Mouse (Mus musculus): ENCODE results near the gene Rps25. TPM values are rescaled to one million over a fixed set of nuclear protein-coding genes. Genes with fewer than 3 reads are reported as not detected.
"Not testable (repeated sequence)": the region's sequence is repeated elsewhere in the genome, so short reads cannot be mapped to it uniquely, and the experiment has no call there.

The Rps25 gene
- polyA plus RNA-seq, 1 experiment = 144 TPM

GRCm38 (mm10) chr9:44420280-44420898 is 13.4 kb downstream of the Rps25 start:
- Histone ChIP-seq H3K4me3 (ENCODE audit: extremely low read depth, insufficient read depth, insufficient read length) (no peak overlapping the region), H3K27ac (ENCODE audit: insufficient read depth, low read length) (no peak overlapping the region), H3K36me3 (ENCODE audit: control insufficient read depth, insufficient read depth, low read length) (no peaks in the 10 kb centered on the region), H3K4me1 (ENCODE audit: control insufficient read depth, insufficient read depth, insufficient read length) (peaks cover 7% of the 10 kb centered on the region; the same call in 1 of the 2 replicates), H3K27me3 (ENCODE audit: control insufficient read depth, insufficient read depth, low read length) (no peaks in the 10 kb centered on the region)
- DNase-seq (ENCODE audit: low read depth in 1 of 2, low spot score in 2 of 2) = no peak
- TF ChIP-seq CTCF (IDR thresholded peaks at IDR 0.05; ENCODE audit: extremely low read depth, insufficient read depth, insufficient read length, insufficient replicate concordance) (no peak), POLR2A (IDR thresholded peaks at IDR 0.05; ENCODE audit: low read depth, low read length) (no peak)
- 51% methylated on average over 5 of the region's 5 CpGs for WGBS

- no peak overlapping the region for H3K27ac ChIP-seq (ENCODE audit: insufficient read depth, low read length)
- no peak overlapping the region for H3K4me3 ChIP-seq (ENCODE audit: extremely low read depth, insufficient read depth, insufficient read length)
- no peaks in the 10 kb centered on the region for H3K36me3 ChIP-seq (ENCODE audit: control insufficient read depth, insufficient read depth, low read length)
- TF ChIP-seq POLR2A (IDR thresholded peaks at IDR 0.05; ENCODE audit: low read depth, low read length) (no peak), CTCF (IDR thresholded peaks at IDR 0.05; ENCODE audit: extremely low read depth, insufficient read depth, insufficient read length, insufficient replicate concordance) (no peak)
- DNase-seq (ENCODE audit: low read depth in 1 of 2, low spot score in 2 of 2) = no peak
- no peaks in the 10 kb centered on the region for H3K27me3 ChIP-seq (ENCODE audit: control insufficient read depth, insufficient read depth, low read length)
- WGBS = 80% methylated on average over 4 of the region's 4 CpGs
- H3K4me1 ChIP-seq (ENCODE audit: control insufficient read depth, insufficient read depth, insufficient read length) = no peaks in the 10 kb centered on the region; the same call in 1 of the 2 replicates
Measured at GRCm38 (mm10) chr9:44423576-44423975, 16.6 kb downstream of the Rps25 start.

- Histone ChIP-seq H3K4me1 (ENCODE audit: control insufficient read depth, insufficient read depth, insufficient read length) (peaks cover 10% of the 10 kb centered on the region), H3K36me3 (ENCODE audit: control insufficient read depth, insufficient read depth, low read length) (no peaks in the 10 kb centered on the region), H3K4me3 (ENCODE audit: extremely low read depth, insufficient read depth, insufficient read length) (no peak overlapping the region), H3K27me3 (ENCODE audit: control insufficient read depth, insufficient read depth, low read length) (no peaks in the 10 kb centered on the region), H3K27ac (ENCODE audit: insufficient read depth, low read length) (no peak overlapping the region)
- no peak for DNase-seq (ENCODE audit: low read depth in 1 of 2, low spot score in 2 of 2)
- TF ChIP-seq POLR2A (IDR thresholded peaks at IDR 0.05; ENCODE audit: low read depth, low read length) = no peak
- TF ChIP-seq CTCF (IDR thresholded peaks at IDR 0.05; ENCODE audit: extremely low read depth, insufficient read depth, insufficient read length, insufficient replicate concordance) = no peak
- 60% methylated on average over 5 of the region's 5 CpGs for WGBS
Measured at GRCm38 (mm10) chr9:44432577-44433185, 25.7 kb downstream of the Rps25 start.

DNA sequence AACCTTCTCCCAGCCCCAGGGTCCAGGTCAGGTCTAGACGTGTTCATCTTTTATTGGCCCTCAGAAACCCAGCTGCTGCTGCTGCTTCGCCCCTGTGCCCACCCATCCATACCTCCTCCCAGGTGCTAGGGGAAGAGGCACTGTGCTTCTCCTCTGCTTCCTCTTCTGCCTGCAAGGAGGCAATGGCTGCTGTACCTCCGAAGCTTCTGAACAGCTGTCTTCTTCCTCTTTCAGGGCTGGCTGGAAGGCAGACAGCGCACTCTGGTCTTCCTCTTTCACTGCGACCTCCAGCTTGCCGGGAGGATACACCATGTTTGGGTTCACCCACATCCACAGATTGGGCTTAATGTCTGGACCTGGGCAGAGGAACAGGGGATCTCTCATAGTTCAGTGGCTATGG is 28.8 kb downstream of the Rps25 start:
- Histone ChIP-seq H3K27me3 (ENCODE audit: control insufficient read depth, insufficient read depth, low read length) (no peaks in the 10 kb centered on the region), H3K4me1 (ENCODE audit: control insufficient read depth, insufficient read depth, insufficient read length) (peaks cover 10% of the 10 kb centered on the region), H3K36me3 (ENCODE audit: control insufficient read depth, insufficient read depth, low read length) (no peaks in the 10 kb centered on the region), H3K4me3 (ENCODE audit: extremely low read depth, insufficient read depth, insufficient read length) (no peak overlapping the region; the same call in 1 of the 2 replicates), H3K27ac (ENCODE audit: insufficient read depth, low read length) (peak overlapping the region; percentile 22; the same call in 1 of the 2 replicates)
- no peak for TF ChIP-seq CTCF (IDR thresholded peaks at IDR 0.05; ENCODE audit: extremely low read depth, insufficient read depth, insufficient read length, insufficient replicate concordance)
- no peak for TF ChIP-seq POLR2A (IDR thresholded peaks at IDR 0.05; ENCODE audit: low read depth, low read length)
- peak; percentile 35 to 58 for DNase-seq (ENCODE audit: low read depth in 1 of 2, low spot score in 2 of 2)
- 9% methylated on average over 6 of the region's 6 CpGs for WGBS

GRCm38 (mm10) chr9:44440961-44441360 is 34.0 kb downstream of the Rps25 start, which contains the start of gene Foxr1:
Gene Foxr1 (minus strand): TSS chr9:44441136.
- H3K27ac ChIP-seq (ENCODE audit: insufficient read depth, low read length) = no peak within 1 kb of the TSS
- TF ChIP-seq POLR2A (IDR thresholded peaks at IDR 0.05; ENCODE audit: low read depth, low read length) = no peak
- no peak for TF ChIP-seq CTCF (IDR thresholded peaks at IDR 0.05; ENCODE audit: extremely low read depth, insufficient read depth, insufficient read length, insufficient replicate concordance)
- no peaks in the 10 kb centered on the region for H3K36me3 ChIP-seq (ENCODE audit: control insufficient read depth, insufficient read depth, low read length)
- no peak for DNase-seq (ENCODE audit: low read depth in 1 of 2, low spot score in 2 of 2)
- H3K4me3 ChIP-seq (ENCODE audit: extremely low read depth, insufficient read depth, insufficient read length) = no peak within 1 kb of the TSS
- H3K4me1 ChIP-seq (ENCODE audit: control insufficient read depth, insufficient read depth, insufficient read length) = no peaks in the 10 kb centered on the region; the same call in 1 of the 2 replicates
- no peaks in the 10 kb centered on the region for H3K27me3 ChIP-seq (ENCODE audit: control insufficient read depth, insufficient read depth, low read length)
- WGBS = 89% methylated on average over 19 of the region's 19 CpGs

DNA sequence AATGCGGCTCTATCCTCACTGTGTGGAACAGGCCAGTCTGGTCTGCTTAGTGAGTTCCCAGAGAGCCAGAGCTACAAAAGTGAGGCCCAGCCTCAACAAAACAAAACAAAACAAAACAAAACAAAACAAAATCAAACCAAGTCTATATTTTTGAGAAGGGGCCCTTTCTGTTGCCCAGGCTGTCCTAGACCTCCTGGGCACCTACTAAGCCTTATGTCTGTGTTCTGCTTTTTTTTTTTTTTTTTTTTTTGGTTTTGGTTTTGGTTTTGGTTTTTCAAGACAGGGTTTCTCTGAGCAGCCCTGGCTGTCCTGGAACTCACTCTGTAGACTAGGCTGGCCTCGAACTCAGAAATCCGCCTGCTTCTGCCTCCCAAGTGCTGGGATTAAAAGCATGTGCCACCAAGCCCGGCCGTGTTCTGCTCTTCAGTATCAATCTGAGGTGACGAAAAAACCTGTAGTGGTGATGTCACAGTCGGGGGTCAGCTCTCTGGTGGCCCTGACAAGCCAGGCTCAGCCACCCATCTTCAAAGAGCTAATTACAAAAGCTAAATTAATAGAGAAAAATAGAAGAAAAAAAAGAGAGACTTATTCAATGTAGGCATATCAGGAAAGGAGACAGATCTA is 37.6 kb downstream of the Rps25 start:
- 83% methylated on average over 7 of the region's 7 CpGs for WGBS
- H3K27me3 ChIP-seq (ENCODE audit: control insufficient read depth, insufficient read depth, low read length); H3K27ac ChIP-seq (ENCODE audit: insufficient read depth, low read length); H3K4me1 ChIP-seq (ENCODE audit: control insufficient read depth, insufficient read depth, insufficient read length); H3K4me3 ChIP-seq (ENCODE audit: extremely low read depth, insufficient read depth, insufficient read length); H3K36me3 ChIP-seq (ENCODE audit: control insufficient read depth, insufficient read depth, low read length); DNase-seq (ENCODE audit: low read depth in 1 of 2, low spot score in 2 of 2): not testable (repeated sequence)

GRCm38 (mm10) chr9:44450387-44450786 is 43.4 kb downstream of the Rps25 start:
- H3K27me3 ChIP-seq (ENCODE audit: control insufficient read depth, insufficient read depth, low read length) = no peaks in the 10 kb centered on the region
- TF ChIP-seq POLR2A (IDR thresholded peaks at IDR 0.05; ENCODE audit: low read depth, low read length) = no peak
- no peak for TF ChIP-seq CTCF (IDR thresholded peaks at IDR 0.05; ENCODE audit: extremely low read depth, insufficient read depth, insufficient read length, insufficient replicate concordance)
- no peak overlapping the region for H3K4me3 ChIP-seq (ENCODE audit: extremely low read depth, insufficient read depth, insufficient read length)
- no peak overlapping the region for H3K27ac ChIP-seq (ENCODE audit: insufficient read depth, low read length)
- DNase-seq (ENCODE audit: low read depth in 1 of 2, low spot score in 2 of 2) = no peak
- H3K36me3 ChIP-seq (ENCODE audit: control insufficient read depth, insufficient read depth, low read length) = no peaks in the 10 kb centered on the region
- no peaks in the 10 kb centered on the region; the same call in 1 of the 2 replicates for H3K4me1 ChIP-seq (ENCODE audit: control insufficient read depth, insufficient read depth, insufficient read length)

Data from spleen, adult 2 months (tissue).